Mouse (Mus musculus) left cerebral cortex, postnatal 25 days (tissue): ENCODE measurements at regions not wholly inside any gene's neighbourhood (a gene's known extent, or its start where the extent isn't known, plus 50 kb on each side); places are given as distances from the start of the nearest gene placed in this dataset.

Experiments used
- DNase-seq, 2 experiments: peaks; one replicate each; pipeline ENCODE4 v3.0.0; 2022; ENCODE audit warnings: low spot score in 2 of 2, mixed read lengths in 1 of 2
- intact Hi-C: fragments of 180-260 bp; cut with DNase I; formaldehyde crosslinking; loops from one replicate; pipeline ENCODE4 v1.15.1; 2025

DNA sequence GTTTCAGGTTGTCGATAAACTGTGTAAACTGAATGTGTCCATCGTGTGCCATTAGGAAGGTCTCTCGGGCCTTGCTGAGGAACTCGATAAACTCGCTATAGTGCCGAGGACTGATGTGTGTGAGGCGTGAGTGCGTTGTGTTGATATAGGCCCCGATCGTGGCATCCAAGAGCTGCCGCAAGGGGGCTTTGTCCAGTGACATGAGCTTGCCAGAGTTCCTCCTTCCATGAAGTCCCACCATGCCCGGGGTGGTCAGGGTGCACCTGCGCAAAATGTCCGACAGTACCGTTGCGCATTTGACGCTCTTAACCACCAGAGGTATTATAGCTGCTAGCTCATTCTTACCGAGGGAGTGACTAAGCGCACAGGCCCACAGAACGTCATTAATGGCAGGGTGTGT, 317.8 kb upstream of the Smim15 start:
- intact Hi-C loops: no loop called here
- DNase-seq: no peak

DNA sequence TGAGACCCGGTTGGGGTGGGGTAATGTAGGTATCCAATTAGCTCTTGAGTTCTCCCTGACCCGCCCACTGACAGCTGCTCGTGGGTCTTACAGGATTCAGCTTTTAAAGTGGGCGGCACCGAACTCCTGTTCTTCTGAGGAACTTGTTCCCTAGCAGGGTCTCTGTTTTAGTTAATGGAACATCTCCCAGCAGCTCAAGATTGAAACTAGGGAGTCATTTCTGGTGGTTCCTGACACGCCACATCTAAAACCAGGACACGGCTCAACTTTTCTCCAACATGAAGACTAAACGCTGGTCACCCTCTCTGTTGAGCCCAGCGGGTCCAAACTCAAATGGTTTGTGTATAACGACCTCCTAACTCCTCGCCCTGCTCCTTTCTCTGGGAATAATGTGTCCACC, 322.3 kb upstream of the Smim15 start:
- intact Hi-C loops: no loop called here

DNA sequence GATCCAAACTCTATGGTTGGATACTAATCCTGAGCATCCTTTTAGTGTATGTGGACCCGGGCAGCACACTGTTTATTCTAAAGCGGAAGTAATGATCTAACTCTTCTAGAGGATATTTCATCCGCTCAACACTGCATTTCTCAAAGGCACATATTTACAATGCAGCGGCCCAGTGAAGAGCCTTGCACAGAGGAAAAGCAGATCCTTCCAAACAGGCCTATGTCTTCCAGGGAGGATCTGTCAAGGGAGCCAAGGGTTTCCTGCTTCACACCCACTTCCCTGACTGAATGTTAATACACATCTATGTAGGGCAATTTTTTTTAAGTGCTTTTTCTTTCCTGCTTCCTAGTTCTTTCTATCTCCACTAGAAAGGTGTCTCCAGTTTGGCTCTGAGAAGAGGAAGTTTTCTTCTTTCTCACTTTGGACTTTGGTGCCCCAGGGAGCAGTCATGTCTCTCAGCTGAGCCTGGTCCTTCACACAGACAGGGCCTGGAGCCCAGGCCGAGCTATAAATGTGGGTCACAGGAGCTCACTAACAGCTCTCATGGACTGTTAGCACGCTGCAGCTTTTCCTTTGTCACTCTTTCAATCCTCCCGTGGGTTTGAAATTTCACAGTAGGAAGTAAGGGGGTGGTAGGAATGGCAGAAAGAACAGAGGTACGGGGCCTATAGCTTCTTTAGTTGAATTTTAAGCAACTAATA, 323.2 kb upstream of the Smim15 start:
- intact Hi-C loops: no loop called here
- peak; percentile 16 to 39 for DNase-seq

More for the DNA sequence above, 322.3 kb upstream of the Smim15 start:
- DNase-seq: no peak

DNA sequence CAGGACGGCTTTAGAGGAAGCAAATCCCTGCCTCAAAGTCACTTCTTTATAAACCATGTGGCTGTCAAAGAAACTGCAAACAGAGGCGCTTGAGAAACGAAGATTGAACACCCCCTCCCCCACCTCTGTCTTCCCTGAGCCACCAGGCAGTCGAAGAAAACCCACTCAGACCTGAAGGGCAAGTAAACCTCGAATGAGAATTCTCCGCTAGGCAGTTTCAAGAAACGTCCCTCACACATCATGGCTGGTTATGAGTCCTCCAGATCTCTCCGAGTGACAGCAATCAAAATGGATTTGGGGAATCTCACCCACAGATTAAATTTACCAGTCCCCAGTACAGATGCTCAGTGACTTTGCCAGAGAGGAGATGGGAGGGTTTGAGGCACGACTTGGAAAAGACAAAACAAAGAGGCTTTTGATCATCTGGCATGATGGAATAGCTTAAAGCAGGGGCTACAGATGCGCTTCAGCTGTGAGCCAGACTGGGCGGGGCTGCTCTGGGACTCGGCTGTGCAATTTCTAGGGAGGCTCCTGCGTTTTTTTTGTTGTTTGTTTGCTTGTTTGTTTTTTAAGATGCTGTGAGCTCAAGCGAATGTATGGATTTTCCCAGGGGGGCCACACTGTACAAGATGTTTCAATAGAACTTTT, 325.1 kb upstream of the Smim15 start:
- no peak for DNase-seq
- intact Hi-C loops: no loop called here

DNA sequence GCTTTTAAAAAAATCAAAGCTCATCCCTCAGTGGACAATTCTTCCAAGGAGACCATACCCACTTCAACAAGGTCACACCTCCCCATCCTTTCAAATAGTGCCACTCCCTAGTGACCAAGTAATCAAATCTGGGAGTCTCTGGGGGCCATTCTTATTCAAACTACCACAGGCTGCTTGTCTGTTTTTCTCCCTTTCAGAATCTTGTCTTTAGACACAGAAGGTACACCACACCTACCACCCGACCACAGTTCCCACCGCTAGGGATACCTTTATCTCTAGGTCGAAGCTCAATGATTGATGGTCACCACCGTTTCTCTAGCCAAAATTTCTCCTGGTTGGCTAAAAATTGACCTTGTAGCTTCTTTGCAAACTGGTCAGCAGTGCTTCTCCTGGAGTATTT, 328.6 kb upstream of the Smim15 start:
- intact Hi-C loops: no loop called here
- DNase-seq: no peak

DNA sequence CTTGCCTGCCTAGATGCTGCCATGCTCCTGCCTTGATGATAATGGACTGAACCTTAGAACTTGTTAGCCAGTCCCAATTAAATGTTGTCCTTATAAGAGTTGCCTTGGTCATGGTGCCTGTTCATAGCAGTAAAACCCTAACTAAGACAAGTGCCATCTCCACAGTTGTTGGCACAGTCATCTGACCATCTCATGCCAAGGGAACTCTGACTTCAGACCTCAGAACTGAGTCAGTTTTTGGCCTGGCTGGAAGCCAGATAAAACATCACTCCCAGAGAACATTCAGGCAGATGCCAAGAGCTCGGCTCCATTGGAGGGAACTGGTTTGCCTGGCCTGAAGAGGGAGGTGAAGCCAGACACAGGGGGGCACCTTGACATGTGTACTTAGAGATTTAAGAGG, 330.2 kb upstream of the Smim15 start:
- intact Hi-C loops: no loop called here
- DNase-seq: no peak

DNA sequence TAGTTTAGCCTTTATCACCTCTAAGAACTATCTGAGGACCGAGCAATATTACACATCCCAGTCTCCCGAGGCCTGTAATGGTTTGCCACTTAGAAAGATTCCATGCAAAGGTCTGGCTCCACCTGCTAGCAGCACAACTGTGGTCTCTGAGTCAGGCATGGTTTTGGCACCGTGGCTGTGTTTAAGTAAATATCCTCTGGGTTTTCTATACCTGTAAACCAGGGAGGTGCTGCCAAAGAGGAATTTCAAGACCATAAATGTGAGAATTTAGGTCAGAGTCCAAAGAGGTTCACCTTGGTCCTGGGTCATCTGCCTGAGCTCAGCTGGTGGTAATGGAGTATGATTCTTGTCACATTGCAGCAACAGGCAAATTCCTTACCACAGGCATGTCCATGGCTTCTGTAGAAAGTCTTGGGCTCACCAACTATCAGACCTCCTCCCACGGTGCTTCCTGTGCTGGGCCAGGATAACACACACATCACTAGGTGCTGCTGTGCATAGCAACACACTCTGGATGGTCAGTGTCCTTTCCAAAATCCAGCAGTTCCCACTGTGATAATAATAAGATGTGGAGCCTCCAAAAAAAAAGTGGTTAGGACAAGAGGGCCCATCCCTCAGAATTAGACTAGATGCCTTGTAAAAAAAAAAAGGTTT, 332.8 kb upstream of the Smim15 start:
- intact Hi-C loops: no loop called here
- no peak for DNase-seq

DNA sequence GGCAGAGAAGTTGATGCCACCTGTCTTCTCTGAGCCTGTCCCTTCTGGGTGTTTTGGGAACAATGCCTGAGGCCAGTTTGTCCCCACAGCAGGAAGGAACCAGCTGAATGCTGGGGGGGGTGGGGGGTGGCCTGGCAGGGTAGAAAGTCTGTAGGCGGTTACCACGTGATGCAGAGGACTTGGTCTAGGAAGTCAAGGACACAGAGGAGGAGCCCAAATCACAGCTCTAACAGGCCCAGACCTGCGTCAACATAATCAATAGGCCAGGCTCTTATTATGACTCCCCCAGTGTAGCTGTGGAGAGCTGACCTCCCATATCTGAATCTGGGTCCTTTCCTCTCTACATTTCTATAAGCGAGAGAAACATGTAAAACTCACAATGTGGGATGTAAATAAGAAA, 333.9 kb upstream of the Smim15 start:
- DNase-seq: no peak
- intact Hi-C loops: no loop called here

DNA sequence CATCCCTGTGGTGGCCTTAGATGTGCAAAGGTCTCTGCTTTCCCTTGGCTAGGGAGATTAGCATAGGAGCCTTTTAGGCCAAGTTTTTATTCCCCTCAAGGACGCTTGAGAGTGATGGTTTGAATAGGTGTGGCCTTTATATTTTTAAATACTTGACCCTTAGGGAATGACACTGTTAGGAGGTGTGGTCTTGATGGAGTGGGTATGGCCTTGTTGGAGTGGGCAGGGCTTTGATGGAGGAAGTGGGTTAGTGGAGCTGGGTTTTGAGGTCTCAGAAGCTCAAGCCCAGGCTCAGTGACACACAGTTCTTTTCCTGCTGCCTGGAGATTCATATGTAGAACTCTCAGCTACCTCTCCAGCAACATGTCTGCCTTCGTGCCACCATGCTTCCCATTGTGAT, 334.4 kb upstream of the Smim15 start:
- no peak for DNase-seq
- intact Hi-C loops: no loop called here

DNA sequence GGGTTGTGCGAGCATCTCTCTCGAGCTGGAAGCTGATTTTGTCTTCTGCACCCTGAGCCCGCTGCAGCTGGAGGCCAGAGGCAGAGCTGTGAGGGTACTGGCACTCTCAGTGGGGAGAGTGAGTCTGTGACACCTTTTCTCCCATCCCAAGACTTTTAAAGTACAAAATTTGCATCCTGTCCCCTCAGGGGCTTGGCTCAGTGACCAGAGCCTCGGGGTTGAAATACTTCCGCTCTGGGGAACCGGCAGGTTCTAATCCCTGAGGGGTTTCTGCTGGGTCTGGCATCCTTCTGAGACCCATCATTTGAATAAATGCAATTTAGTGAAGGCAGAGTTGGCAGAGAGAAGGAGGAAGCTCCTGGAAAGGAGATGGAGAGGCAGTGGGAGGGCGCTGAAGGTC, 340.5 kb upstream of the Smim15 start:
- intact Hi-C loops: no loop called here

DNA sequence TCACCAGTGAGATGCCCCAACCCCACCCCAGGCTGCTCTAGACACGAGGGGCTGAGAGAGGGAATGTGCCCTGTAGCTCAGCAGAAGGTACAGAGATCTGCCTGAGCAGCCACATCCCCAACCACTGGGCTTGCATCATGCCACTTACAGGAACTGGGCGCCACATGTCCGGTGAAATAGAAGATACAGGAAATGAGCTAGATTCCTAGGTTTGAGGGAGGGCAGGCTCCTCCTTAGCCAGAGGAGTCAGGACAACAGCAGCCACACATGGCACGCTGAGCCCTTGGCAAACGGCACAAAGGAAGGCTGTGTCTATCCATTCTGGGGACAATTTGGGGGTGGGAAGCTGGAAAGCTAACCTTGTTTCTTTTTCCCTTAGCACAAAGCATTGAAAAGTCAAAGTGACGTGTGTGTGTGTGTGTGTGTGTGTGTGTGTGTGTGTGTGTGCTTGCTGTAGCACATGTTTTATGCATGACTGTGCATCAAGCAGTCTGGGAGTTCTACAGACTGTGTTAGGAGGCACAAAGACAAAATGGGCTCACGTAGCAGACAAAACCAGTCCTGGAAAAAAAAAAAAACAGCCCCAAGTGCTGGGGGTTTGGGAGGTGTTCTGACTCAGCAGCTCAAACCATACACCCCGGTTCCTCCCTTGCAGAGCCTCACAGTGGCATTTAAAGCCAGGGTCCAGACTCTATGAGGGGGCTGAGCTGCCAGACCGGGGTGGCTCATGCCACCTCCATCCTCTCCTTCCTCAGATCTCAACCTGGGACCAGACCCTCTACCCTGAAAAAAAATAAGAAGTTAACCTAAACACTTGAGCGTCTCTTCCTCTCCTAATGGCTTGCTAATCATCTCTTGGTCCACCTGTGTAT, 343.7 kb upstream of the Smim15 start:
- intact Hi-C loops: no loop called here
- DNase-seq: peak in 1 of 2 experiments; percentile 48

More for the DNA sequence above, 340.5 kb upstream of the Smim15 start:
- no peak for DNase-seq

DNA sequence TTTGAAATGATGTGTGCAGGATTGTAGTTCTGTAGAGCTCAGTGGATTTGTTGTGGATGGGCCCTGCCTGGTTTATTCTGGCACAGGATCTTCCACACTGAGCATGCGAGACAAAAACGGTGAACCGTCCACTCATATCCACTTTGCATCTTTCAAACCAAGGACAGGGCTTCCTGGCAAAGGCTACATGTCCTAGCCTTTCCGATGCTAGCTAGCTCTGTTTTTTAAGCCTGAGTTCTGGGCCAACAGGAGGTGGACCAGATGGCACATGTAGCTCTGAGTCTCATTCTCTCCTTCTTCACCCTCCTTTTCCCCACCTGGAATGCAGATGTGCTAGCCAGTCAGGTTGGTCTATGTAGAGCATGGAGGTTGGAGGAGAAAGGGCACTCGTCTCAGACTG, 345.0 kb upstream of the Smim15 start:
- DNase-seq: peak; percentile 13 to 54
- intact Hi-C loops: loop anchor here (10.0 kb wide), 1 partner anchor 374 kb away; no protein-coding TSS in a partner anchor

DNA sequence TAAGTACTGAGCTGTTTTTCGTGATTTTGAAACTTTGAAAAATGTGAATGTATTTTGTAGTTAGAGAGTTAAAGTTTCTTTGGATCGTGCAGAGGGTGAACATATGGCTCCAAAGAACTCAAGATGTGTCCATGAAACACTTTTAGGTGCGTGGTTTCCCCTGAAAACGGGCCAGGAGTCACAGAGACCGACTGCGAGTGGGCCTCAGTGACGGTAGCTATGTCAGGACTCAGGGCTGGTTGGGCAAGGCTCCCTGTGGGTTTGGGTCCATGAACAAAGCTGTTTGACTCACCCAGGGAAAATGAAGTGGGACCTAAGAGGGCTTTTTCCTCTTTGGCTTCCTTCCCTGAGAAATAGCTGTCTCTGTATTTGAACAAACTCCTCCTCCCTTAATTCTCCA, 345.9 kb upstream of the Smim15 start:
- peak; percentile 42 to 89 for DNase-seq

DNA sequence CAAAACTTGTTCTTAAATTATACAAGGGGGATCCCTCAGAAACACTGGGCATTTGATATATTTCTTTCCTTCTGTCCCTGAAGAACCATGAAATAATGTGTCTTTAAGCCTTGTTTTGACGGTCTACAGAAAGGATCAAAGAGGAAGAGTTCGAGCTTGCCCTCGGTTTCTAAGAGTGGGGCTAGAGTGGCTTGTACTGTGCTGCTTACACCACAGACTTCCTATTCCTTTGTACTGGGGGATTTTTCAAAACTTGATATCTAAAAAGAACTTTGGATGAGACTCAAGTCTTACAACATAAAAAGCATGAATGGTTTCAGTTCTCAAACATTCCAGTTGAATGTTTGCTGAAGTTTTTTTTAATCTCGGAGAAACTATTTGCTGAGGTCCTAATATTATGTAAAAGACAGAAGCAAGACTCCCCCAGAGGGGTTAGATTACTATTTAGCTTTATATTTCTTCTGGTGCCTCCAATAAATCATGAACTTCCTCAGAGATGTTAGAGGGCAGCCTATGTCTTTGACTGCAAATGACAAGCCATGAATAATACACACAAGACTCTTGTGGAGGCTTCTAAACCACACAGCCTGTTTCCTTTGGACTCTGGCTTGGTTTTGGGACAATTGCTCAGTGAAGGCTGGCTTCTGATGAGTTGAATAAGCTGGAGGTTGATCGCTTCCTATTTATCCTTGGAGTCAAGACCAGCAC, 352.0 kb upstream of the Smim15 start:
- DNase-seq: no peak
- intact Hi-C loops: loop anchor here (10.0 kb wide), 1 partner anchor 367 kb away; no protein-coding TSS in a partner anchor

More for the DNA sequence above, 345.9 kb upstream of the Smim15 start:
- intact Hi-C loops: loop anchor here (10.0 kb wide), 1 partner anchor 374 kb away; no protein-coding TSS in a partner anchor

DNA sequence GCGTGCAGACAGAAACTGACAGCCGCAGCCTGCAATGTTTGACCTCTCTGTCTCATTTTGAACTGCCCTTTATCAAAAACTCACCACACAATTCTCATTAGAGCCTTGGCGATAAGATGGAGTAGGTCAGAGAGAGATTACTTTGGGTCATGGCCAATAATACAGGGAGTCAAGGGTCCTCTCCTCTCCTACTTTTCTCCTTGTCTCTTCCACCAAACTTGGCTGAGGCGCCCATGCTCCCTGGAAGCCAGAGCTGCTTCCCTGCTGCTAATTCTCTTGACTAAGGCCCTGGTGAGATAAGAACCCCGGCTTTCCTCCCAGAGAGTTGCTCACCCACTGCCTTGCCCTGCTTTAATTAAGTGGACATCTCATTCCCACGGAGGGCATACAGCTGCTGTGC, 355.3 kb upstream of the Smim15 start:
- intact Hi-C loops: no loop called here
- no peak for DNase-seq

DNA sequence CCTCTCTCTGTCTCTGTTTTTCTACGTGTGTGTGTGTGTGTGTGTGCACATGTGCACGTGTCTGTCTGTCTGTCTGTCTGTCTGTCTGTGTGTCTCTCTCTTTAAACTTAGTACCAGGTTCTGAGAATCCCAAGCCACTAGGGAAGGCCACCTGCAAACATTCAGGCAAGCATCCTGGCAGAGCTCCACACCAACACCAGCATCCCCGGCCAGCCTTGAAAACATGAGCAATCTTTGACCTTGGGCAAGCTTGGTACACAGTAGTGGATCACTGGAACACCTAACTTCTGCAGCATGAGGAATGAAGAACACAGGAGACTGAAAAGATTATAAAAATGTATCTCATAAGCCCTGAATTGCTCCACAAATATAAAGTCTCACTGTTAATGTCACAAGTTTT, 359.0 kb upstream of the Smim15 start:
- intact Hi-C loops: no loop called here
- no peak for DNase-seq

DNA sequence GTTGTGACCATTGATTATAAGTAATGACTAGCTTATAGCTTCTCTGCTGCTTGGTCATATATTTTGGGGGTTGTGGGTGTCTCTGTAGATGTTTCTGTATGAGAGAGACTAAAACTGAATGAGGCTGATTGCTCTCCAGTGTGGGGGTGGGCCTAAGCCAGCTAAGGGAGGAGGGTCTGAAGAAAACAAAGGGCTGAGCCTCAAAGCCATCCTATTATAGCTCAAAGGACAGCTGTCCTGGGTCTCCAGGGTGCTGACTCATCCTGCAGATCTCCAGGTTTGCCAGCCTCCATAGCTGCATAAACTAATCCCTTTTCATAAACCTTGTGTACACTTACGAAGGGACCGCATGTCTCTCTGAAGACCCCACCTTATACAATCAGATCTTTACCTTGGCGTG, 360.3 kb upstream of the Smim15 start:
- intact Hi-C loops: no loop called here

DNA sequence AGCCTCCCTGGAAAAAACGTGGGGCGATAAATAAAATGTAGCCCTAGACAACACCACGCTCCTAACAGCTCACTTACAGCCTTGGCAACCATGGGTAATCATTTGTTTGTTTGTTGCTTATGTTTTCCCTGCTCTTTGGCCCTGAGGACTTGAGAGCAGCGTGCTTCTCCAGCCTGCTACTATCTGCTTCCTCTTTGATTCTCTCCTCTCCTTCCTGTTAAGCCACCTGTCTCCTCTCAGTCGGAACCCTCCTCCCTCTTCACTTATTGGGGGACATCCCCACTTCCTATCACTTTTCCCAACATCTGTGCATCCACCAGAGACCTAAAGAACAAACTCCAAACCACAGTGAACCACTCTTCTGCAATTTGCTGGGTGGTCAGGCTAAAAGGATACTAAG, 362.5 kb upstream of the Smim15 start:
- no peak for DNase-seq
- intact Hi-C loops: no loop called here

More for the DNA sequence above, 360.3 kb upstream of the Smim15 start:
- no peak for DNase-seq

DNA sequence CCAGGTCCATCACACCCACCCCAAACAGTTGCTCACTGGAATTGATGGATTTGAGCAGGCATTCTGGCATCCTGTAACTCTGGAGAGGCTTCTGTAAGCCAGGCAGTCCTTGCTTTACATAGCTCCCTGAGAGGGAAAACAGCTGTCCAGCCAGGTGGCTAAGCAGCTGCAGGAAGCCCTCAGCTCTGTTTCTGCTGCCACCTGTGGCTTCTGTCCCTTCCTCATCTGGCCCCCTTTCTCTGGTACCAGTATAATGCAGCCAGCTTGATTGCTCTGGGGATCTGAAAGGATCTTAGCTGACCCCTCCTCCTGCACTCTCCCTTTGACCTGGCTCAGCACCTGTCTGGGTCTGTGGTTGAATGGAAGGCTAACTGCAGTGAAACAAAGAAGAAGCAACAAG, 365.4 kb upstream of the Smim15 start:
- intact Hi-C loops: no loop called here
- no peak for DNase-seq
